Mouse (Mus musculus): ENCODE results near the gene Slc7a4. TPM values are rescaled to one million over a fixed set of nuclear protein-coding genes. Genes with fewer than 3 reads are reported as not detected.
A peak's percentile ranks its signal among the peaks of the same experiment; 100 is the strongest.
"Not testable (repeated sequence)": the region's sequence is repeated elsewhere in the genome, so short reads cannot be mapped to it uniquely, and the experiment has no call there.

Slc7a4 gene
- 25.0 and 29.4 TPM in 2 replicates for polyA plus RNA-seq (2015; fragmentation: Nextera tagmentation; extraction: Ambion mirVana)

- H3K4me2 ChIP-seq (replicated peaks), result no peak within 1 kb of the TSS
- no peak within 1 kb of the TSS for H3K9ac ChIP-seq
- no peaks in the 10 kb centered on the region for H3K4me1 ChIP-seq (replicated peaks)
- no peak within 1 kb of the TSS for H3K4me3 ChIP-seq (replicated peaks)
- H3K27me3 ChIP-seq (replicated peaks), result no peaks in the 10 kb centered on the region
- H3K9me3 ChIP-seq, result no peaks in the 10 kb centered on the region
- H3K36me3 ChIP-seq, result no peaks in the 10 kb centered on the region
- no peak for ATAC-seq
- H3K27ac ChIP-seq, result no peak within 1 kb of the TSS
- 17% methylated on average over 8 of the region's 8 CpGs for WGBS
Observed at GRCm38 (mm10) chr16:17583064-17583463, at the start of gene Slc7a4. TSS of gene Slc7a4 (minus strand) at chr16:17583214.

DNA sequence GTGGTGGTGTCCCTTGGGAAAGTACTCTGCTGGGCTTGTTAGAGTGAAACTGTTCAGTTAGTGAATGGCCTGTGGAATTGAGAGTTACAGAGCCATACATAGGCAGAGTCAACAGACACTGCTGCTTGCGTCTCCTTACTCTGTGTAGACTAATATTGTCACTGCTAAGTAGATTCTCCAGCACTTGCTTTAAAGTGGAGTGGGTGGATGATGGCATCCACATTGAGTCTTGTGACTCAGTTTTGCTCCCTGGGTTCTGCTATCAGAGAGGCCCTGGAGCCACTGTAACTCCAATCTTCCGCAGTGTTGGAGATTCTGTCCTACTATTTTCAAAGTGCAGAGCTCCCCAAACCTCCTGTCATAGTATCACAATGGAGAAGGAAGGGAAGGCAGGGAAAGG is 49.6 kb upstream of the Slc7a4 start:
- Histone ChIP-seq H3K27me3 (replicated peaks) (no peaks in the 10 kb centered on the region), H3K4me2 (replicated peaks) (no peak overlapping the region), H3K9me3 (no peaks in the 10 kb centered on the region), H3K4me3 (replicated peaks) (no peak overlapping the region), H3K36me3 (peaks cover 23% of the 10 kb centered on the region), H3K27ac (no peak overlapping the region), H3K4me1 (replicated peaks) (no peaks in the 10 kb centered on the region), H3K9ac (no peak overlapping the region)
- ATAC-seq, result no peak
- 95% methylated on average over 2 of the region's 2 CpGs for WGBS

- Histone ChIP-seq H3K36me3 (peaks cover 37% of the 10 kb centered on the region), H3K27me3 (replicated peaks) (no peaks in the 10 kb centered on the region), H3K4me2 (replicated peaks) (no peak overlapping the region), H3K4me3 (replicated peaks) (no peak overlapping the region), H3K9ac (no peak overlapping the region), H3K27ac (no peak overlapping the region), H3K9me3 (no peaks in the 10 kb centered on the region), H3K4me1 (replicated peaks) (no peaks in the 10 kb centered on the region)
- 93% methylated on average over 5 of the region's 5 CpGs for WGBS
- ATAC-seq, result no peak
Observed at GRCm38 (mm10) chr16:17626269-17626555, 43.2 kb upstream of the Slc7a4 start.

DNA sequence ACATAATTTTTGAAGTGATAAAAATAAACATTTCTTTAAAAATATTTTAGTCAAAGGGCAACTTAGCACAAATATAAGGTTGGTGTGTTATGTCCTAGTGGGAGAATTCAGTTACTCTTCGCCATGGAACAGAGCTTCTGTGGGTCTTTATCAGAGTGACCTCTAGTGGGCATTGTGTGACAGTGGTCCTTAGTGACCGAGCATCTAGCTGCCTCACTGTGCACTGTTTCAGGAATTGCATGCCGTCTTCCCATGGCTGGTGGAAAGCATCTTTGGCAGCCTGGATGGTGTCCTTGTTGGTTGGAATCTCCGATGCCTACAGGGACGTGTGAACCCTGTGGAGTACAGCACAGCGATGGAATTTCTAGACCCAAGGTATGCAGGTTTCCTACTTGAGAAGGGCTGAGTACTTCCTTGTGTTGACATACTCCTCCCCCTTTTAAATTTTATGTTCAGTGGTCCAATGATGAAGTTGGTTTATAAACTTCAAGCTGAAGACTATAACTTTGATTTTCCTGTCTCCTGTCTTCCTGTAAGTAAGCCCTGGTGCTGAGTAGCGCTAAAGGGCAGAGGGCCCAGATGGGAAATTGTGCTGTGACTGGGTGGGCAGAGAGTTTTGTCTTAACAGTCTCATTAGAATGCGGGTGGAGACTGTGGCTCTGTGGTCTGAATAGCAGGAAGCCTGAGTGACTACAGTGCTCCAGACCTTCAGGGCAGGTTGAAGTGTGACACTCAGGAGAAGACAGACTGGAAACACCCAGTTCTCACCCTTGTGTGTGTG is 42.7 kb upstream of the Slc7a4 start:
- H3K36me3 ChIP-seq, result peaks cover 37% of the 10 kb centered on the region
- H3K4me2 ChIP-seq (replicated peaks), result no peak overlapping the region
- peak; percentile 62; the same call in 1 of the 2 replicates for ATAC-seq
- no peaks in the 10 kb centered on the region for H3K27me3 ChIP-seq (replicated peaks)
- 65% methylated on average over 8 of the region's 8 CpGs for WGBS
- H3K4me3 ChIP-seq (replicated peaks), result no peak overlapping the region
- 0 out of 2 replicates have a peak, but pooled peaks cover under 1% of the 10 kb centered on the region for H3K4me1 ChIP-seq (replicated peaks)
- no peak overlapping the region for H3K27ac ChIP-seq
- no peak overlapping the region for H3K9ac ChIP-seq
- H3K9me3 ChIP-seq, result no peaks in the 10 kb centered on the region

- ATAC-seq, result no peak
- Histone ChIP-seq H3K9ac (no peak overlapping the region), H3K4me1 (replicated peaks) (peaks cover 14% of the 10 kb centered on the region), H3K4me3 (replicated peaks) (no peak overlapping the region), H3K4me2 (replicated peaks) (no peak overlapping the region), H3K9me3 (no peaks in the 10 kb centered on the region), H3K27me3 (replicated peaks) (no peaks in the 10 kb centered on the region), H3K27ac (no peak overlapping the region), H3K36me3 (peaks cover 16% of the 10 kb centered on the region)
- WGBS, result 86% methylated on average over 1 of the region's 1 CpGs
Observed at GRCm38 (mm10) chr16:17621936-17622335, 38.9 kb upstream of the Slc7a4 start.

GRCm38 (mm10) chr16:17619198-17620105 is 36.4 kb upstream of the Slc7a4 start, which contains the start of gene Smpd4:
TSS of gene Smpd4 (plus strand) at chr16:17619354.
- peak within 1 kb of the TSS; percentile 97 for H3K4me3 ChIP-seq (replicated peaks)
- H3K27me3 ChIP-seq (replicated peaks), result no peaks in the 10 kb centered on the region
- peak within 1 kb of the TSS; percentile 92 for H3K9ac ChIP-seq
- H3K9me3 ChIP-seq, result no peaks in the 10 kb centered on the region
- no peaks in the 10 kb centered on the region for H3K36me3 ChIP-seq
- WGBS, result 2% methylated on average over 60 of the region's 60 CpGs
- peak; percentile 82 for ATAC-seq
- H3K4me2 ChIP-seq (replicated peaks), result peak within 1 kb of the TSS; percentile 64
- H3K4me1 ChIP-seq (replicated peaks), result peaks cover 14% of the 10 kb centered on the region
- H3K27ac ChIP-seq, result peak within 1 kb of the TSS; percentile 23; the same call in 1 of the 2 replicates

DNA sequence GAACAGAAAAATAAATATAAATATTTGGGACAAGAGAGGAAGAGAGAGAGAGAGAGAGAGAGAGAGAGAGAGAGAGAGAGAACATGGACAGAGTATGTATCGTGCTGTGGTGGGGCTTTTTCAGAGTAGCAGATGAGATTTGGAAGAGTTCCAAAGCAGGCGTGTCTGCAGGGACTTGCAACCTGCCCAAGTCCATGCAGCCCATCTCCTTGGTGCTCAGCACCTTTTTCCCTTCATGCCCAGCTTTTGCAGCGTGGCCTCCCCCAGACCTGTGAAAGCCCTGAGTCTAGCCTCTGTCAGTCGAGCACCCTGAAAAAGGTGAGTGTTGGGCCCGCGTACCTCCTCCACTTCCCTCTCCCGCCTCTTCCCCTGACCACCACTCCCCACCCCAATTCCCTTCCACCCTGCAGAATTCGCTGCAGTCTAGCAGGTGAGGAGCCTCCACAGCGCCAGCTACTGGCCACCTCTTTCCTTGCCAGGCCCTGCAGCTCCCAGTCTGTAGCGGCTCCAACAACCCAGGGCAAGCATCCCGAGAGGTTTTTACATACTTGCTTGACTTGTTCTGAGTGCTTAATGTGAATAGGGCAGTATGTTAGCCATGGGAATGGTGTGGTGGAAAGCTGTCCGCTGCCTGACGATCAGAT is 35.0 kb upstream of the Slc7a4 start:
- H3K4me2 ChIP-seq (replicated peaks), result peak overlapping the region; percentile 30; the same call in 1 of the 2 replicates
- H3K9me3 ChIP-seq, result no peaks in the 10 kb centered on the region
- peak; percentile 65 for ATAC-seq
- no peak overlapping the region for H3K9ac ChIP-seq
- 0 out of 2 replicates have a peak overlapping the region, but pooled peaks have one; percentile 1 for H3K4me3 ChIP-seq (replicated peaks)
- WGBS, result 15% methylated on average over 13 of the region's 13 CpGs
- H3K27ac ChIP-seq, result no peak overlapping the region
- no peaks in the 10 kb centered on the region for H3K36me3 ChIP-seq
- H3K27me3 ChIP-seq (replicated peaks), result no peaks in the 10 kb centered on the region
- peaks cover 14% of the 10 kb centered on the region for H3K4me1 ChIP-seq (replicated peaks)

DNA sequence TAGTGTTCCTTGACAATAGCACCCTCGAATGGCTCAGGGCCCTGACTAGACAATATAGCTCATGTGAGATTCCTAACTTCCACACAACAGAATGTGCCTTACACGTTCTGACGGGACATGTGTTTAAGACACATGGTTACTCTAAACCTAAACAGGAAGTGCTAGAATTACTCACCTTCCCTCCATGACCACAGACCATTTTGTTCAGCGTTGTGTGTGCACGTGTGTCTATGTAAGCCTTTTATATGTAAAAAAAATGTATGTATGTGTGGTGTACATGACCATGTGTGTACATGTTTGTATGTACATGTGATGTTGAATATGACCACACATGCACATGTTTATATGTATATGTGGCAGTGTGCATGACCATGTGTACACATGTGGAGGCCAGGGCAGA is 33.2 kb upstream of the Slc7a4 start:
- Histone ChIP-seq H3K4me3 (replicated peaks) (no peak overlapping the region), H3K27me3 (replicated peaks) (no peaks in the 10 kb centered on the region), H3K36me3 (no peaks in the 10 kb centered on the region), H3K27ac (no peak overlapping the region), H3K4me2 (replicated peaks) (no peak overlapping the region), H3K9me3 (no peaks in the 10 kb centered on the region), H3K9ac (no peak overlapping the region), H3K4me1 (replicated peaks) (peaks cover 14% of the 10 kb centered on the region)
- ATAC-seq, result no peak
- 69% methylated on average over 5 of the region's 5 CpGs for WGBS

- not testable (repeated sequence) for H3K36me3 ChIP-seq; H3K27ac ChIP-seq; H3K4me2 ChIP-seq (replicated peaks); H3K4me1 ChIP-seq (replicated peaks); H3K4me3 ChIP-seq (replicated peaks); H3K9ac ChIP-seq; H3K9me3 ChIP-seq; ATAC-seq; H3K27me3 ChIP-seq (replicated peaks)
- 88% methylated on average over 6 of the region's 6 CpGs for WGBS
Observed at GRCm38 (mm10) chr16:17614740-17615139, 31.7 kb upstream of the Slc7a4 start.

GRCm38 (mm10) chr16:17611383-17611782 is 28.4 kb upstream of the Slc7a4 start:
- H3K27ac ChIP-seq, result no peak overlapping the region
- H3K9ac ChIP-seq, result no peak overlapping the region
- H3K27me3 ChIP-seq (replicated peaks), result no peaks in the 10 kb centered on the region
- no peaks in the 10 kb centered on the region for H3K36me3 ChIP-seq
- no peaks in the 10 kb centered on the region for H3K9me3 ChIP-seq
- 67% methylated on average over 4 of the region's 4 CpGs for WGBS
- no peak for ATAC-seq
- no peak overlapping the region for H3K4me2 ChIP-seq (replicated peaks)
- no peaks in the 10 kb centered on the region for H3K4me1 ChIP-seq (replicated peaks)
- no peak overlapping the region for H3K4me3 ChIP-seq (replicated peaks)

DNA sequence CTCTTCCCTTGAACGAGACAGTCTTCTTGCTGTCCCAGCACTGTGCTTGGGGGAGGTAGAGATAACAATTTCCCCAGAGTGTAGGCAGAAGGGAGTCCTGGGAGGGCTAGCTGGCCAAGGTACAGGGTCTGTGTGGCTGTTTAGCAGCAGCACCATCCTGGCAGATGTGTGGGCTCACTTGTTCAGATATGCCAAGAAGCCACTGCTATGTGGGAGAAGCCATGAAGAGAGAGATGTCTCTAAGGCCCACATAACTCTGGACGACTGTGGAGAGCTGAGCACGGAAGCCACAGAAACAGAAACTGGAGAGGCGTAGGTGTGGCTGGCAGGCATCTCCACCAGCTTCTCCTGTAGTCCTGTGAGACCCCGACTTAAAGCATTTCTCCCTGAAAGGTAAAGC is 22.7 kb upstream of the Slc7a4 start:
- H3K27me3 ChIP-seq (replicated peaks), result no peaks in the 10 kb centered on the region
- no peak for ATAC-seq
- no peaks in the 10 kb centered on the region for H3K4me1 ChIP-seq (replicated peaks)
- no peak overlapping the region for H3K9ac ChIP-seq
- H3K4me3 ChIP-seq (replicated peaks), result no peak overlapping the region
- 79% methylated on average over 5 of the region's 5 CpGs for WGBS
- no peak overlapping the region for H3K27ac ChIP-seq
- no peaks in the 10 kb centered on the region for H3K9me3 ChIP-seq
- H3K4me2 ChIP-seq (replicated peaks), result no peak overlapping the region
- no peaks in the 10 kb centered on the region for H3K36me3 ChIP-seq

GRCm38 (mm10) chr16:17604941-17605340 is 21.9 kb upstream of the Slc7a4 start:
- Histone ChIP-seq H3K4me3 (replicated peaks) (no peak overlapping the region), H3K27ac (no peak overlapping the region), H3K36me3 (no peaks in the 10 kb centered on the region), H3K4me1 (replicated peaks) (no peaks in the 10 kb centered on the region), H3K9me3 (no peaks in the 10 kb centered on the region), H3K27me3 (replicated peaks) (no peaks in the 10 kb centered on the region), H3K4me2 (replicated peaks) (no peak overlapping the region), H3K9ac (no peak overlapping the region)
- ATAC-seq, result no peak
- WGBS, result 69% methylated on average over 4 of the region's 4 CpGs
